Mouse (Mus musculus): ENCODE results near the gene Prr19. TPM values are rescaled to one million over a fixed set of nuclear protein-coding genes. Genes with fewer than 3 reads are reported as not detected.
A peak's percentile ranks its signal among the peaks of the same experiment; 100 is the strongest.
"Not testable (repeated sequence)": the region's sequence is repeated elsewhere in the genome, so short reads cannot be mapped to it uniquely, and the experiment has no call there.

Gene Prr19
- polyA plus RNA-seq, 1 experiment, result not detected

GRCm38 (mm10) chr7:25311193-25311592, 10.0 kb downstream of the Prr19 start:
- peaks cover 14% of the 10 kb centered on the region for H3K4me1 ChIP-seq (ENCODE audit: control insufficient read depth)
- peaks cover 6% of the 10 kb centered on the region; the same call in 1 of the 2 replicates for H3K9me3 ChIP-seq (ENCODE audit: control insufficient read depth, low read length)
- H3K27me3 ChIP-seq (ENCODE audit: control insufficient read depth), result peaks cover 93% of the 10 kb centered on the region
- no peaks in the 10 kb centered on the region for H3K36me3 ChIP-seq (ENCODE audit: control insufficient read depth)
- TF ChIP-seq GATA1 (IDR thresholded peaks at IDR 0.05; ENCODE audit: low read length) (no peak), TAL1 (IDR thresholded peaks at IDR 0.05; ENCODE audit: low read length) (no peak)
- no peak overlapping the region for H3K4me3 ChIP-seq (replicated peaks)

DNA sequence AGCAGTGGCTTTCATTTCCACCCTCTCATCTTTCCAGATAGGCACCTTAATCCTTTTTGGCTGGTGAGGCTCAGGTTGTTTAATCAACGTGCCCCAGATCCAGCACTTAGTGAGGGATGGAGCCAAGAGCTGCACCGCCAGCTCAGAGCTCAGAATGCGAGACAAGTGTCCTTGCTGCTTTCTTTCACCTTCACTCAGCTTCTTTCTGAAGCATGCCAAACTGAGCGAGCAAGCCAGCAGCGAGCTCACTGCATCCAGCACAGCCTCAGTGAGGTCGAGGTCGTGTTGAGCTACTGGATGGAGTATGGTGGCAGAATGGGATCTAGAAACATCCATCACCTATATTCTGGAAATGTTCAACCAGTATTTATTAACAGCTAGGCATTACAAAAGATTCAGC, 12.1 kb downstream of the Prr19 start:
- Histone ChIP-seq H3K9me3 (ENCODE audit: control insufficient read depth, low read length) (peaks cover 6% of the 10 kb centered on the region; the same call in 1 of the 2 replicates), H3K4me3 (replicated peaks) (no peak overlapping the region), H3K4me1 (ENCODE audit: control insufficient read depth) (peaks cover 25% of the 10 kb centered on the region), H3K27me3 (ENCODE audit: control insufficient read depth) (peaks cover 87% of the 10 kb centered on the region), H3K36me3 (ENCODE audit: control insufficient read depth) (no peaks in the 10 kb centered on the region)
- no peak for TF ChIP-seq TAL1 (IDR thresholded peaks at IDR 0.05; ENCODE audit: low read length)

- no peak for TF ChIP-seq TAL1 (IDR thresholded peaks at IDR 0.05; ENCODE audit: low read length)
- no peak for TF ChIP-seq GATA1 (IDR thresholded peaks at IDR 0.05; ENCODE audit: low read length)
- Histone ChIP-seq H3K27me3 (ENCODE audit: control insufficient read depth) (peaks cover 73% of the 10 kb centered on the region), H3K9me3 (ENCODE audit: control insufficient read depth, low read length) (peaks cover 6% of the 10 kb centered on the region; the same call in 1 of the 2 replicates), H3K36me3 (ENCODE audit: control insufficient read depth) (no peaks in the 10 kb centered on the region), H3K4me1 (ENCODE audit: control insufficient read depth) (peaks cover 25% of the 10 kb centered on the region), H3K4me3 (replicated peaks) (no peak overlapping the region)
Observed at GRCm38 (mm10) chr7:25314606-25315305, 13.5 kb downstream of the Prr19 start.

- peaks cover 6% of the 10 kb centered on the region; the same call in 1 of the 2 replicates for H3K9me3 ChIP-seq (ENCODE audit: control insufficient read depth, low read length)
- H3K36me3 ChIP-seq (ENCODE audit: control insufficient read depth), result no peaks in the 10 kb centered on the region
- TF ChIP-seq GATA1 (IDR thresholded peaks at IDR 0.05; ENCODE audit: low read length) (no peak), TAL1 (IDR thresholded peaks at IDR 0.05; ENCODE audit: low read length) (no peak)
- peaks cover 25% of the 10 kb centered on the region for H3K4me1 ChIP-seq (ENCODE audit: control insufficient read depth)
- peaks cover 69% of the 10 kb centered on the region for H3K27me3 ChIP-seq (ENCODE audit: control insufficient read depth)
- no peak overlapping the region for H3K4me3 ChIP-seq (replicated peaks)
Observed at GRCm38 (mm10) chr7:25315306-25316041, 14.3 kb downstream of the Prr19 start.

GRCm38 (mm10) chr7:25316532-25317445, 15.6 kb downstream of the Prr19 start, which contains the start of gene Megf8:
Gene Megf8, plus strand, starts transcription at chr7:25317164.
- H3K9me3 ChIP-seq (ENCODE audit: control insufficient read depth, low read length), result peaks cover 6% of the 10 kb centered on the region; the same call in 1 of the 2 replicates
- H3K36me3 ChIP-seq (ENCODE audit: control insufficient read depth), result no peaks in the 10 kb centered on the region
- H3K27me3 ChIP-seq (ENCODE audit: control insufficient read depth), result peaks cover 59% of the 10 kb centered on the region
- peaks cover 25% of the 10 kb centered on the region for H3K4me1 ChIP-seq (ENCODE audit: control insufficient read depth)
- TF ChIP-seq TAL1 (IDR thresholded peaks at IDR 0.05; ENCODE audit: low read length) (no peak), GATA1 (IDR thresholded peaks at IDR 0.05; ENCODE audit: low read length) (no peak)
- H3K4me3 ChIP-seq (replicated peaks), result peak within 1 kb of the TSS; percentile 66

- Histone ChIP-seq H3K27me3 (ENCODE audit: control insufficient read depth) (peaks cover 52% of the 10 kb centered on the region), H3K9me3 (ENCODE audit: control insufficient read depth, low read length) (peaks cover 6% of the 10 kb centered on the region; the same call in 1 of the 2 replicates), H3K4me3 (replicated peaks) (peak overlapping the region; percentile 66), H3K36me3 (ENCODE audit: control insufficient read depth) (no peaks in the 10 kb centered on the region), H3K4me1 (ENCODE audit: control insufficient read depth) (peaks cover 25% of the 10 kb centered on the region)
- TF ChIP-seq GATA1 (IDR thresholded peaks at IDR 0.05; ENCODE audit: low read length) (no peak), TAL1 (IDR thresholded peaks at IDR 0.05; ENCODE audit: low read length) (no peak)
Observed at GRCm38 (mm10) chr7:25317446-25317999, 16.3 kb downstream of the Prr19 start.

- no peaks in the 10 kb centered on the region for H3K36me3 ChIP-seq (ENCODE audit: control insufficient read depth)
- no peak for TF ChIP-seq TAL1 (IDR thresholded peaks at IDR 0.05; ENCODE audit: low read length)
- no peak for TF ChIP-seq GATA1 (IDR thresholded peaks at IDR 0.05; ENCODE audit: low read length)
- peaks cover 6% of the 10 kb centered on the region for H3K4me1 ChIP-seq (ENCODE audit: control insufficient read depth)
- H3K4me3 ChIP-seq (replicated peaks), result no peak overlapping the region
- no peaks in the 10 kb centered on the region for H3K9me3 ChIP-seq (ENCODE audit: control insufficient read depth, low read length)
- peaks cover 6% of the 10 kb centered on the region for H3K27me3 ChIP-seq (ENCODE audit: control insufficient read depth)
Observed at GRCm38 (mm10) chr7:25322058-25322484, 20.9 kb downstream of the Prr19 start.

DNA sequence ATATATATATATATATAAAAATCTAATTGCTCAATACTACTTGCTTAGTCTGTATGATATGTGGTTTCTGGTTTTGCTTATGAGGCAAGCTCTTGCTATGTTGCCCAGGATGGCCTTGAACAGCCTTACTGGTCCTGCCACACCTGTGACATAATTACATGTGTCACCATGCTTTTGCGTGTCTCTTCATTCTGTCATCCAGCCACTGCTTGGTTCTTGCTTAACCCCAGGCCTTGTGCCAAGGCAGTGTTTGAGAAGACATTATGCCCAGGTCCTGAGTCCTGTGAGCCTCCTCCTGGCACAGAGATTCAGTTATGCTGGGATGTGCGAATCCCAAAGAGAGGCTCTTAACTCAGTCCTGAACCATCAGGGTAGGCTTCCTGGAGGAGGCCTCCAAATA, 22.0 kb downstream of the Prr19 start:
- Histone ChIP-seq H3K4me1 (ENCODE audit: control insufficient read depth) (no peaks in the 10 kb centered on the region; the same call in 1 of the 2 replicates), H3K36me3 (ENCODE audit: control insufficient read depth) (no peaks in the 10 kb centered on the region), H3K27me3 (ENCODE audit: control insufficient read depth) (no peaks in the 10 kb centered on the region), H3K4me3 (replicated peaks) (no peak overlapping the region), H3K9me3 (ENCODE audit: control insufficient read depth, low read length) (no peaks in the 10 kb centered on the region)
- TF ChIP-seq GATA1 (IDR thresholded peaks at IDR 0.05; ENCODE audit: low read length), result no peak
- no peak for TF ChIP-seq TAL1 (IDR thresholded peaks at IDR 0.05; ENCODE audit: low read length)

- H3K4me1 ChIP-seq (ENCODE audit: control insufficient read depth); H3K36me3 ChIP-seq (ENCODE audit: control insufficient read depth); H3K27me3 ChIP-seq (ENCODE audit: control insufficient read depth); H3K4me3 ChIP-seq (replicated peaks); H3K9me3 ChIP-seq (ENCODE audit: control insufficient read depth, low read length): not testable (repeated sequence)
Observed at GRCm38 (mm10) chr7:25325431-25325830, 24.2 kb downstream of the Prr19 start.
